Mouse (Mus musculus): ENCODE results near the gene Nap1l4. TPM values are rescaled to one million over a fixed set of nuclear protein-coding genes. Genes with fewer than 3 reads are reported as not detected.

The Nap1l4 gene
- polyA plus RNA-seq (2017; shearing (Covaris generic)) = 363 TPM

DNA sequence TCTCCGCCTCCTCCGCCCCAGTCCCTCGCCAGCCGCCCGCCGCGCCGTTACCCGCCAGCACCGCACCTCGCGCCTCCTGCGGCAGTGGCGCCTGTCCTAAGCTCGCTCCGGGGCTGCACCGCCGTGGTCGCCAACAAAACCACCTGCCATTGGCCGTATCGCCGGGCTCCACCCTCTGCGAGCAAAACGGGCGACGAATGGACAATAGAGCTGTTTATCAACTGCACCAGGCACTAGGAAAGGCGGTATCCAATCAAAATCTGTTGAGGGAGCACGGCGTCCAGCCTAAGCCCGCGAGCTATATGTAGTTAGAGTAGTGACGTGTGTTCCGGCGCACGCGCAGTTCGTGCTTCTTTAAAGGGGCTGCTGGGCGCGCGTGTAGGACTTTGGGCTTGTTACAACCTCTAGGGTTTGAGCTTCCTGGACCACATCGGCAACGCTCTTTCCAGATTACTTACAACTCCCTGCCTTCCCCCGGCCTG, at the start of gene Nap1l4:
Gene Nap1l4, minus strand, starts transcription at position 131 of the 482 bp plus-strand sequence.

DNA sequence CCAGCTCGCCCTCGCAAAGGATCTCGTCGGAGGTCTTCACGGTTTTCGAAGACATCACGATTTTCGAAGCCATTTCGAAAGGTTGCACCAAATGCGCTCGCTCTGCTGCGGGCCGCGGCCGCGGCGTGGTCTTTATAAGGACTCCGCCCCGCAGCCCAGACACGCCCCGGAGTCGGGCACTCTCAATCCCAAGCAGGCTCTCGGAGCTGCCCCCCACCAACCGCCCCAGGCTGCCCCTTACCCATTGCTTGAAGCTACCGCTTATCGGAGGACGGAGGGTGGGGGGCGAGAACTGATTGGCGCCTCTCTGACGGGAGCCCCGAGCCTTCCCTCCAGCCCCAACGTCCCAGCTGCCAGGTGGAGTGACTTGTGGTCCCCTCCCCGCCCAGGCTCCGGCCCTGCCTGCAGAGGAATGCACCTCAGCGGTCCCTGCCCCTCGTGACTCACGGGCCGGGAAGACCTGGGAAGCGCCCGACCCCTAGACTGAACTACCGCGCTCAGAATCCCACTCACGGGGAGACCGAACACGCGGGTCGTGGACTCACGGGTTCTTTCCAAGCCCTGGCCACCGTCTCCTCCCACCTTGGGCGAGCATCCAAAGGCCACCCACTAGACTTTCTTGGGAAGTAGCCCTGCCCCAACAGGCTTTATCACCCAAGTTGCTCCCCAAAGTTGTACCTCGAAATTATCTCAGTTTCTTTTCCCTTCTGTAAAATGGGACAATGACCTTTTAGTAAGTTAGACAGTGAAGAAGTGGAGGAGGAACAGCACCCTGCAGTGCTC, 46.3 kb downstream of the Nap1l4 start, which contains the start of gene Phlda2:
Gene Phlda2, minus strand, starts transcription at position 733 of the 783 bp plus-strand sequence.

DNA sequence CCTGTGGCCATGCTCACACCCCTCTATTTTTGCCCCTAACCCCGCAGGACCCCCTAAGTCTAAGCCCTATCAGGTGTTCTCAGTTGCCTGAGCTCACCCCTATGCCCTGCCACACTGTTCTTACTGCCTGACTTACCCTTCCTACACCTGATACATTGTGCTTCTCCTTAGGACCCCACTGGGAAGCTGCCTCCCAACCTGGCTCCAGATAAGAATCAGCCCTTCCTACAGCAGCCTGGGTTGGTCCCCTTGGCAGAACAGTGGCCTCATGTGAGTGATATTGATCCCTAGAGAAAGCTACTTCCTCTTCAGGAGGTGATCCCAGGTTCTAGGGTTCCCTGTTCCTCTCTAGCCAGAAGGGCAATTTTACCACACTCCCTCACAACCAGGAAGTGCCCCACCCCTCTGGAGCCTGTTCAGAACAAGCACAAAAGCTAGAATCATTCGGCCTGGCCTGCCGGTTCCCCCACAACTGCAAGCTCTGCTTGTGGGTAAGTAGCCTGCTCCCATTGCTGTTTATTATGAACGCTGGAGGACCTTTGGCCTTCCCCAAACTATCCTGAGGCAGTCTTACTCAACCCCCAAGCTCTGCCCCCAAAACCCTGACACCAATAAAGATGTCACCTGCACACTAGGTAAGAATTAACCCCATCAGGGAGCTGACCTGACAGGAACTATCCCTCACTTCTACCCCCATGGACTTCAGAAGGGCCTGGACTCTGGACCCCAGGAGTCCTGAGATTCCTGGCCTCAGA, 75.4 kb downstream of the Nap1l4 start, which contains the start of gene Slc22a18:
Gene Slc22a18, plus strand, starts transcription at position 390 of the 755 bp plus-strand sequence.

Other genes starting within 250 kb of the Nap1l4 start
- gene Cdkn1c, start 88.1 kb downstream of the Nap1l4 start, polyA plus RNA-seq (2017; shearing (Covaris generic)) = 8.0 TPM
- not detected for gene Slc22a18, start 75.4 kb downstream of the Nap1l4 start, polyA plus RNA-seq (2017; shearing (Covaris generic))
- gene Phlda2, start 46.0 kb downstream of the Nap1l4 start, polyA plus RNA-seq (2017; shearing (Covaris generic)) = not detected
- gene Cars, start 51.0 kb upstream of the Nap1l4 start, polyA plus RNA-seq (2017; shearing (Covaris generic)) = 55.5 TPM
- 38.9 TPM for gene Tnfrsf26, start 79.6 kb upstream of the Nap1l4 start, polyA plus RNA-seq (2017; shearing (Covaris generic))
- gene Tnfrsf22, start 100.6 kb upstream of the Nap1l4 start, polyA plus RNA-seq (2017; shearing (Covaris generic)) = 15.9 TPM
- 9.6 TPM for gene Tnfrsf23, start 136.8 kb upstream of the Nap1l4 start, polyA plus RNA-seq (2017; shearing (Covaris generic))
- 16.6 TPM for gene Osbpl5, start 207.9 kb upstream of the Nap1l4 start, polyA plus RNA-seq (2017; shearing (Covaris generic))
- gene Mrgprg, start 217.9 kb upstream of the Nap1l4 start, polyA plus RNA-seq (2017; shearing (Covaris generic)) = not detected
- gene Mrgpre, start 235.4 kb upstream of the Nap1l4 start, polyA plus RNA-seq (2017; shearing (Covaris generic)) = 0.45 TPM